Mouse (Mus musculus): Measurements from ENCODE around the gene Plxdc1.

DNA sequence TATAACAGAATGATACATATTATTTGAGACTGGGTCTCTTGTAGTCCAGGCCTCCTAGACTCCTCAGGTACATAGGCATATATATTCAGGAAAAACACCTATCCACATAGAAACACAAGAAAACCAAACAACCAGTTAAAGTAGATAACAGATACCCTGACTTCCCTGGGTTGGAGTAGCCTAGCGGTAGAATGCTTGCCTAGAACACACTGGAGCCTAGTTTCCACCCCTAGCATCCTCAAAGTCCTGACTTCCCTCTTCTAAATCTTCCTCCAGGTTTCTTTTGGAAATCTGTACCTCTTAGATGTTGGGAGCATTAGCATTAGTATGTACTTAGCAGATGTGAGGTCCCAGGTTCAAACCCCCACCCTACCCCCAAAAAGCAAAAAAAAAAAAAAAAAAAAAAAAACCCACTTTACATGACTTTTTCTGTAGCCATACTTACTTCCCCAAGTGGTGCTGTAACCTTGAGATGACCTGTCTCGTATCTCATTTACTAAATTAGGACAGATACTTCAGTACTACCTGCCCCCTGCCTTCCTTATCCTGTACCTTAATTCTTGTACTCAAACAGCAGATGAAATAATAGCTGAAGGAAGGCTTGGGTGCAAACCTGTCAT is 100.8 kb downstream of the Plxdc1 start:
- TF ChIP-seq CTCF (conservative IDR thresholded peaks at IDR 0.05; ENCODE audit: low read length), result no peak
- TF ChIP-seq NANOG (IDR thresholded peaks at IDR 0.05; ENCODE audit: borderline replicate concordance, low read length), result no peak

All from E14TG2a.4 (cell line).